In genomic region chr14:14068553-14068952, GRCm38 (mm10) we compare ENCODE assay signal across 9 mouse cellular contexts. TPM values are rescaled to one million over a fixed set of nuclear protein-coding genes. Genes with fewer than 3 reads are reported as not detected.
DNase-seq lines count a peak whose midpoint lies in the region; ATAC-seq and TF ChIP-seq lines count a peak whose summit lies in the region.
"Had no signal": no experiment of that assay in that cellular context is flagged by ENCODE, and none has a peak within 500 bp of the region (broad histone marks: within the 10 kb centered on the region; RNA-seq: fewer than 3 reads in every experiment).

No protein-coding gene starts in this region.

- peaks cover 27% of the 10 kb centered on the region for H3K4me1 ChIP-seq in heart, embryonic 12.5 days (replicated peaks)
- H3K4me1 ChIP-seq in thymus, adult 2 months (replicated peaks; ENCODE audit: control insufficient read depth, insufficient read depth, low read length): peaks cover 17% of the 10 kb centered on the region
- peaks cover 4 to 29% of the 10 kb centered on the region in 2 experiments; a peak in 3 of 4 replicates for H3K4me1 ChIP-seq in liver, embryonic 14.5 days (replicated peaks; ENCODE audit: control insufficient read depth in 2 of 2, insufficient read depth in 2 of 2, low read length in 1 of 2)
- H3K4me1 ChIP-seq in stomach, embryonic 16.5 days (ENCODE audit: control insufficient read depth, insufficient read depth, low read length): peaks cover 47% of the 10 kb centered on the region

- H3K27ac ChIP-seq in heart, embryonic 12.5 days (ENCODE audit: poor library complexity, severe bottlenecking): no peak overlapping the region
- H3K27ac ChIP-seq in thymus, adult 2 months (ENCODE audit: control insufficient read depth, insufficient read depth, low read length): peak overlapping the region; percentile 53
- H3K27ac ChIP-seq in liver, embryonic 14.5 days: peak overlapping the region; percentile 41; the same call in 1 of the 2 replicates
- H3K27ac ChIP-seq in stomach, embryonic 16.5 days (ENCODE audit: low read length): peak overlapping the region; percentile 91

- no peak overlapping the region for H3K9ac ChIP-seq in heart, embryonic 12.5 days
- H3K9ac ChIP-seq in liver, embryonic 14.5 days (replicated peaks): no peak overlapping the region
- H3K9ac ChIP-seq in stomach, embryonic 16.5 days (ENCODE audit: low read length): no peak overlapping the region
- H3K9ac ChIP-seq: limb, embryonic 13.5 days had no signal

- no peak for DNase-seq in heart, adult 8-10 months (ENCODE audit: low spot score)
- DNase-seq in thymus, adult 2 months: no peak
- DNase-seq in thymus, postnatal 10 days (ENCODE audit: low spot score in 2 of 2): no peak
- DNase-seq in liver, embryonic 14.5 days (ENCODE audit: low read depth in 3 of 3, low spot score in 3 of 3): no peak
- DNase-seq in cerebellum, adult 11-12 months: no peak
- no peak for DNase-seq in thymus, postnatal 0 days (ENCODE audit: low spot score)

- 0 out of 2 replicates have a peak overlapping the region, but pooled peaks have one; percentile 67 for H3K4me2 ChIP-seq in heart, embryonic 12.5 days
- H3K4me2 ChIP-seq in liver, embryonic 14.5 days (ENCODE audit: low read depth): peak overlapping the region; percentile 62
- peak overlapping the region; percentile 51 for H3K4me2 ChIP-seq in stomach, embryonic 16.5 days (ENCODE audit: low read depth, low read length)

- ATAC-seq in heart, embryonic 12.5 days (ENCODE audit: insufficient number of reproducible peaks, low FRiP score): no peak
- ATAC-seq in liver, embryonic 14.5 days (ENCODE audit: insufficient read depth): no peak
- no peak for ATAC-seq in stomach, embryonic 16.5 days (ENCODE audit: insufficient read depth, low FRiP score)

- no peak for TF ChIP-seq CTCF in thymus, adult 2 months (IDR thresholded peaks at IDR 0.05; ENCODE audit: borderline replicate concordance, control insufficient read depth, extremely low read depth, insufficient read depth, low read length, poor library complexity)
- TF ChIP-seq CTCF in liver, embryonic 14.5 days (IDR thresholded peaks at IDR 0.05; ENCODE audit: low read depth): no peak

- TF ChIP-seq EP300 in liver, embryonic 14.5 days (IDR thresholded peaks at IDR 0.05; ENCODE audit: low read depth): no peak

- TF ChIP-seq POLR2A in thymus, adult 2 months (IDR thresholded peaks at IDR 0.05; ENCODE audit: control insufficient read depth, extremely low read depth, insufficient read depth, low read length, poor library complexity): no peak

- 50% methylated on average over 3 of the region's 3 CpGs for WGBS in heart, embryonic 12.5 days
- WGBS in thymus, adult 2 months: 8% methylated on average over 3 of the region's 3 CpGs
- 28% methylated on average over 3 of the region's 3 CpGs for WGBS in liver, embryonic 14.5 days (ENCODE audit: insufficient replicate concordance)
- 32% methylated on average over 3 of the region's 3 CpGs for WGBS in stomach, embryonic 16.5 days

- H3K4me3 ChIP-seq in heart, embryonic 12.5 days: no peak overlapping the region
- no peak overlapping the region for H3K4me3 ChIP-seq in thymus, adult 2 months (ENCODE audit: control insufficient read depth, insufficient read depth, low read length)
- no peak overlapping the region for H3K4me3 ChIP-seq in liver, embryonic 14.5 days (ENCODE audit: insufficient read depth in 1 of 2, low read depth in 2 of 2, low read length in 2 of 2)
- H3K4me3 ChIP-seq in stomach, embryonic 16.5 days (replicated peaks; ENCODE audit: low read length): no peak overlapping the region

- 0 out of 2 replicates have a peak, but pooled peaks cover 5% of the 10 kb centered on the region for H3K36me3 ChIP-seq in heart, embryonic 12.5 days
- no peaks in the 10 kb centered on the region for H3K36me3 ChIP-seq in thymus, adult 2 months (ENCODE audit: control insufficient read depth, insufficient read depth, low read length)
- no peaks in the 10 kb centered on the region for H3K36me3 ChIP-seq in liver, embryonic 14.5 days (replicated peaks; ENCODE audit: control insufficient read depth, insufficient read depth, low read depth)
- no peaks in the 10 kb centered on the region for H3K36me3 ChIP-seq in stomach, embryonic 16.5 days (ENCODE audit: control insufficient read depth, insufficient read depth, low read length)
- H3K36me3 ChIP-seq: limb, embryonic 13.5 days had no signal

- no peaks in the 10 kb centered on the region for H3K9me3 ChIP-seq in heart, embryonic 12.5 days (replicated peaks)
- H3K9me3 ChIP-seq in liver, embryonic 14.5 days (ENCODE audit: control insufficient read depth, low read length): no peaks in the 10 kb centered on the region
- no peaks in the 10 kb centered on the region for H3K9me3 ChIP-seq in stomach, embryonic 16.5 days (replicated peaks; ENCODE audit: control insufficient read depth, low read length)
- H3K9me3 ChIP-seq: limb, embryonic 13.5 days had no signal

- no peaks in the 10 kb centered on the region for H3K27me3 ChIP-seq in heart, embryonic 12.5 days (replicated peaks)
- no peaks in the 10 kb centered on the region for H3K27me3 ChIP-seq in thymus, adult 2 months (ENCODE audit: control insufficient read depth, insufficient read depth, low read length)
- H3K27me3 ChIP-seq in liver, embryonic 14.5 days (ENCODE audit: control insufficient read depth, insufficient read depth, low read length): no peaks in the 10 kb centered on the region
- no peaks in the 10 kb centered on the region for H3K27me3 ChIP-seq in stomach, embryonic 16.5 days (ENCODE audit: control insufficient read depth, insufficient read depth, low read length)
- H3K27me3 ChIP-seq: limb, embryonic 13.5 days had no signal

RNA-seq across cellular contexts. Expression of gene Psmd6, which starts 52.2 kb away (rescaled TPM):
- 194 and 195 TPM in 2 replicates for polyA plus RNA-seq in heart, embryonic 12.5 days (2016; fragmentation: Nextera tagmentation; extraction: Ambion mirVana)
- 10 to 100 TPM; 77.2 to 81.1 (median 79.8) TPM for total RNA-seq in heart, adult 8-10 months (2022)
- 34.2 and 34.5 TPM in 2 replicates for polyA plus RNA-seq in thymus, adult 2 months (2012; rRNA removed)
- polyA plus RNA-seq in liver, embryonic 14.5 days (2012; rRNA removed): 26.3 and 44.4 TPM in 2 replicates
- 126 and 134 TPM in 2 replicates for polyA plus RNA-seq in liver, embryonic 14.5 days (2014; fragmentation: Nextera tagmentation; extraction: Ambion mirVana)
- polyA plus RNA-seq in stomach, embryonic 16.5 days (2015; fragmentation: Nextera tagmentation; extraction: Ambion mirVana): 213 and 218 TPM in 2 replicates
- polyA plus RNA-seq in thymus, postnatal 0 days (2015; fragmentation: Nextera tagmentation; extraction: Ambion mirVana): 228 and 234 TPM in 2 replicates
